Mouse (Mus musculus): ENCODE data around the gene Fkbp14. TPM values are rescaled to one million over a fixed set of nuclear protein-coding genes. Genes with fewer than 3 reads are reported as not detected.

Fkbp14 gene
- polyA plus RNA-seq, 1 experiment from 2014 or later: 4.3 TPM

DNA sequence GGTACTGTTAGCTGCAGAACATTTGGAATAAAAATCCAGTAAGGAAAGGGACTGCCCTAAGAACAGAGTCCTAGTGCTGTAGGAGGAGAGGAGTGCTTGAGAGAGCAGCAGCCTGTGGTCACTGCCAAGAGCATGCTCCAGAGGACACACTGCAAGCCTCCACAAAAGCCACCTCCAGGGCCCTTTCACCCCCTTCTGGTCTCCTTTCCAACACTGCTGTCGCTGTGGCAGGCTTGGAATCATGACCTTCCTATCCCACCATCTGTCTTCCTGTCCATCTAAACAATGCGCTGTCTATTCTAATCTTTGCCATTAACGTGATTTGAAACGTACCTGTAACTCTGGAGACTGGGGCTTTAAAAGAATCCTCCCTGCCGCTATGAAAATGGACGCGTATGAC, 38.6 kb downstream of the Fkbp14 start:
- no peak overlapping the region for H3K27ac ChIP-seq
- no peaks in the 10 kb centered on the region for H3K4me1 ChIP-seq (replicated peaks)
- no peaks in the 10 kb centered on the region for H3K36me3 ChIP-seq
- DNase-seq: no peak
- H3K4me3 ChIP-seq (replicated peaks): no peak overlapping the region
- WGBS (ENCODE audit: insufficient replicate concordance): 65% methylated on average over 7 of the region's 7 CpGs
- H3K27me3 ChIP-seq: 0 out of 2 replicates have a peak, but pooled peaks cover under 1% of the 10 kb centered on the region
- no peaks in the 10 kb centered on the region for H3K9me3 ChIP-seq (replicated peaks)
- ATAC-seq (ENCODE audit: low read depth): no peak
- H3K4me2 ChIP-seq: no peak overlapping the region
- H3K9ac ChIP-seq: no peak overlapping the region

DNA sequence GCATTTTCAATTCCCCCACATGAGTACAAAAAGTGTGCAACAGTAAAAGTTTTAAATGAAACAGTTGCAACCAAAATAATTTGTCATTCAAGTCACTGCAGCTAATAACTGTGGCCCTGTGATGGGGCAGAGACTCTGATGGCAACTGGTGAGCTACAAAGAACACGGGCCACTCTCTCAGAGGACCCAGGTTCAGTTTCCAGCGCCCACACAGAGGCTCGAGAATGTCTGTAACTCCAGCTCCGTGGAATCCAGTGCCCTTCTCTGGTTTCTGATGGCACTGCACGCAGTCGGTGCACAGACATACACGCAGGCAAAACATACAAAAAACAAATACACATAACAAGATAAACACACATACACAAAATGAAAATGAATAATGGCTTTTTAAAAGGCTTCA, 39.4 kb downstream of the Fkbp14 start:
- Histone ChIP-seq H3K4me2 (no peak overlapping the region), H3K36me3 (no peaks in the 10 kb centered on the region), H3K9ac (no peak overlapping the region), H3K27me3 (no peaks in the 10 kb centered on the region), H3K27ac (no peak overlapping the region), H3K4me1 (replicated peaks) (no peaks in the 10 kb centered on the region), H3K9me3 (replicated peaks) (no peaks in the 10 kb centered on the region), H3K4me3 (replicated peaks) (no peak overlapping the region)
- ATAC-seq (ENCODE audit: low read depth): no peak
- DNase-seq: no peak
- 62% methylated on average over 7 of the region's 7 CpGs for WGBS (ENCODE audit: insufficient replicate concordance)

GRCm38 (mm10) chr6:54555816-54556215, 41.3 kb downstream of the Fkbp14 start:
- H3K9ac ChIP-seq: no peak overlapping the region
- WGBS (ENCODE audit: insufficient replicate concordance): 40% methylated on average over 1 of the region's 1 CpGs
- no peaks in the 10 kb centered on the region for H3K9me3 ChIP-seq (replicated peaks)
- H3K36me3 ChIP-seq: no peaks in the 10 kb centered on the region
- H3K4me2 ChIP-seq: no peak overlapping the region
- DNase-seq (no peak), ATAC-seq (ENCODE audit: low read depth) (no peak)
- no peaks in the 10 kb centered on the region for H3K4me1 ChIP-seq (replicated peaks)
- no peaks in the 10 kb centered on the region for H3K27me3 ChIP-seq
- H3K4me3 ChIP-seq (replicated peaks): no peak overlapping the region
- H3K27ac ChIP-seq: no peak overlapping the region

- H3K4me1 ChIP-seq (replicated peaks): no peaks in the 10 kb centered on the region
- DNase-seq: no peak
- H3K27ac ChIP-seq: no peak overlapping the region
- H3K36me3 ChIP-seq: no peaks in the 10 kb centered on the region
- no peaks in the 10 kb centered on the region for H3K9me3 ChIP-seq (replicated peaks)
- ATAC-seq (ENCODE audit: low read depth): no peak
- H3K4me3 ChIP-seq (replicated peaks): no peak overlapping the region
- no peak overlapping the region for H3K4me2 ChIP-seq
- no peak overlapping the region for H3K9ac ChIP-seq
- WGBS (ENCODE audit: insufficient replicate concordance): 49% methylated on average over 8 of the region's 8 CpGs
- H3K27me3 ChIP-seq: no peaks in the 10 kb centered on the region
Measured at GRCm38 (mm10) chr6:54554341-54555110, 42.6 kb downstream of the Fkbp14 start.

DNA sequence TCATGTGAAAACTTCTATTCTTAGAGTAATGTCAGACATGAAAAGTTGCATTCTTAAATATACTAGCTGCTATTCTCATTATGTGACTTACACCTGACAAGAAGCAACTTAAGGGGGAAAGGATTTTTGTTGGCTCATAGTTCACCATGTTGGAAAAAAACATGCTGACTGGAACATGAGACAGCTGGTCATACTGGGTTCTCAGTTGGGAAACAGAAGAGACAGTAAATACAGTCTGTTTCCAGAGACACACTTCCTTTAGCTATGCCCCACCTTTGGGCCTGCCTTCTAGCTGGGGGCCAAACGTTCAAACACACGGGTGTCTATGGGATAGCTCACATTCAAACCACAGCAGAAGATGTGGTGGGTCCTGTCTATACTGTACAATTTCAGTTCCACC, 43.5 kb downstream of the Fkbp14 start:
- DNase-seq: no peak
- WGBS (ENCODE audit: insufficient replicate concordance): 60% methylated on average over 2 of the region's 2 CpGs
- Histone ChIP-seq H3K27ac (no peak overlapping the region), H3K9me3 (replicated peaks) (no peaks in the 10 kb centered on the region), H3K27me3 (no peaks in the 10 kb centered on the region), H3K4me1 (replicated peaks) (no peaks in the 10 kb centered on the region), H3K36me3 (no peaks in the 10 kb centered on the region), H3K9ac (no peak overlapping the region), H3K4me3 (replicated peaks) (no peak overlapping the region), H3K4me2 (no peak overlapping the region)
- no peak for ATAC-seq (ENCODE audit: low read depth)

- no peak for DNase-seq
- Histone ChIP-seq H3K4me3 (replicated peaks) (no peak overlapping the region), H3K4me1 (replicated peaks) (no peaks in the 10 kb centered on the region), H3K9ac (no peak overlapping the region), H3K9me3 (replicated peaks) (no peaks in the 10 kb centered on the region), H3K4me2 (no peak overlapping the region), H3K27ac (no peak overlapping the region), H3K36me3 (no peaks in the 10 kb centered on the region), H3K27me3 (no peaks in the 10 kb centered on the region)
- WGBS (ENCODE audit: insufficient replicate concordance): 63% methylated on average over 9 of the region's 9 CpGs
- no peak for ATAC-seq (ENCODE audit: low read depth)
Measured at GRCm38 (mm10) chr6:54552721-54553413, 44.2 kb downstream of the Fkbp14 start.

- Histone ChIP-seq H3K4me2 (no peak overlapping the region), H3K36me3 (no peaks in the 10 kb centered on the region), H3K27me3 (no peaks in the 10 kb centered on the region), H3K9ac (no peak overlapping the region), H3K9me3 (replicated peaks) (no peaks in the 10 kb centered on the region), H3K4me3 (replicated peaks) (no peak overlapping the region), H3K27ac (no peak overlapping the region), H3K4me1 (replicated peaks) (no peaks in the 10 kb centered on the region)
- ATAC-seq (ENCODE audit: low read depth) (no peak), DNase-seq (no peak)
- 63% methylated on average over 6 of the region's 7 CpGs for WGBS (ENCODE audit: insufficient replicate concordance)
Measured at GRCm38 (mm10) chr6:54550801-54551323, 46.2 kb downstream of the Fkbp14 start.

DNA sequence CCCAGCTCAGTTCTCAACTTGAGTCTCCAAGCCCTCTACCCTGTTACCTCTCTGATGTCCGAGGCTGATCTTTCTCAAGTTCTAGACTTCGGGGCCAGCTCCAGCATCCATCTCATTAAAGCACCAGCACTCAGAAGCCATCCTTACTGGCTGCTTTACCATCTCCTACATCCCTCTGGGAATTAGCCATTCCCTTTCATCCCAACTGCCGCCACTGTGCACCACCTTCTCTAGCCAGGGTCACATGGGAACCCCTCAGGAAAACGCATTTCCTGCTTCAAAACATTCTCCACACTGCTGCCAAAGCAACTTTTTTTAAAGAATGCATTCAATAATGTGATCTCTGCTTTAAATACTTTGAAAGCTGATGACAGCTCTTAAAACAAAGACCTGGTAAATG, 47.8 kb downstream of the Fkbp14 start:
- Histone ChIP-seq H3K4me1 (replicated peaks) (no peaks in the 10 kb centered on the region), H3K36me3 (no peaks in the 10 kb centered on the region), H3K27ac (no peak overlapping the region), H3K4me3 (replicated peaks) (no peak overlapping the region), H3K27me3 (no peaks in the 10 kb centered on the region), H3K4me2 (no peak overlapping the region), H3K9ac (no peak overlapping the region), H3K9me3 (replicated peaks) (no peaks in the 10 kb centered on the region)
- ATAC-seq (ENCODE audit: low read depth) (no peak), DNase-seq (no peak)
- WGBS (ENCODE audit: insufficient replicate concordance): 56% methylated on average over 4 of the region's 4 CpGs

DNA sequence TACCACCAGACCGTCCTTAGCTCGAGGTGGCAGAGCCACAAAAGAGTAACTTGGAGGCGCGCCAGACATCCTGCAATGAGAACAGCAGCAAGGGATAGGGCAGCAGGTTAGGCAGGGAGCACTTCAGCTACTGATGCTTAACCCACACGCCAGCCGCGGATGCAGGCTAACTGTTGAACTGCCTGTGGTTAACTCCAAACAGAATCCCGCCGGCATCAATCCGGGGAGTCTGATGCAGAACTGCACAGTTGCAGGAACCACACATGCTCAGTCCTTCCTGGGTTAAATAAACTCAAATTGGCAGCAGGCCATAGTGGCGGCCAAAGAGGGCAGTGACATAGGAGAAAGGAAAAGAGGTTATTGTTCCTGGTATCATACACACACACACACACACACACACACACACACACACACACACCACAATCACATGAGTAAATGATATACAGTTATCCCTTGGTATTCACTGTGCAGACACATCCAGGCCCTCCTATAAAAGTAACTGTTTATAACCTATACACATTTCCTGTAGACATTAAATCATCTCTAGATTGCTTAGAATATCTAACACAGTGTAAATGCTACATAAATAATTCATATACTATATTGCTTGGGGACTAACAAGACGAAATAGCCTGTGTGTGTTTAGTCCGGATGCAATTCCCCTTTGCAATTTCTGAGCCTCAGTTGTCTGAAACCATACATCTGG, 48.6 kb downstream of the Fkbp14 start:
- DNase-seq: no peak
- H3K4me3 ChIP-seq (replicated peaks): no peak overlapping the region
- no peak overlapping the region for H3K4me2 ChIP-seq
- H3K9me3 ChIP-seq (replicated peaks): no peaks in the 10 kb centered on the region
- 76% methylated on average over 13 of the region's 13 CpGs for WGBS (ENCODE audit: insufficient replicate concordance)
- no peak for ATAC-seq (ENCODE audit: low read depth)
- no peaks in the 10 kb centered on the region for H3K36me3 ChIP-seq
- H3K4me1 ChIP-seq (replicated peaks): no peaks in the 10 kb centered on the region
- H3K9ac ChIP-seq: no peak overlapping the region
- H3K27me3 ChIP-seq: no peaks in the 10 kb centered on the region
- no peak overlapping the region for H3K27ac ChIP-seq

DNA sequence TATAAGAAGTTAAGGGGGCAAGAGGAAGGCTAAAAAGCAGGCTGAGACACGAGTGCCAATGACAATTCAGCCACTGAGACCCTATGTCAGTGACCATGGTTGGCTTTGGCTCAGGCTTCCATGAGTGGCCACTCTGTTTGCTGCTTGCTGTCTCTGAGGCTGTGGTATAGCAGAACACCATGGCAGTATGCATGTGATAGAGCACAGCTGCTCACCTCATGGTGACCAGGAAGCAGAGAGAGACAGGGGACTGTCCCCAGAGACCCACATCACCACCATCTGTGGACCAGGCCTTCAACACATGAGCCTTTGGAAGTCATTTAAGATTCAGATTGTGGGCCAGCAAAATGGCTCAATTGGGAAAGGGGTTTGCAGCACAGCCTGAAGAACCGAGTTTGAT, 53.5 kb downstream of the Fkbp14 start:
- Histone ChIP-seq H3K4me3 (replicated peaks) (no peak overlapping the region), H3K9ac (no peak overlapping the region), H3K27me3 (no peaks in the 10 kb centered on the region), H3K27ac (no peak overlapping the region), H3K4me1 (replicated peaks) (no peaks in the 10 kb centered on the region), H3K9me3 (replicated peaks) (no peaks in the 10 kb centered on the region), H3K36me3 (no peaks in the 10 kb centered on the region), H3K4me2 (no peak overlapping the region)
- 42% methylated on average over 2 of the region's 2 CpGs for WGBS (ENCODE audit: insufficient replicate concordance)
- no peak for DNase-seq
- ATAC-seq (ENCODE audit: low read depth): no peak

- ATAC-seq (ENCODE audit: low read depth) (no peak), DNase-seq (no peak)
- 72% methylated on average over 7 of the region's 7 CpGs for WGBS (ENCODE audit: insufficient replicate concordance)
- Histone ChIP-seq H3K4me1 (replicated peaks) (no peaks in the 10 kb centered on the region), H3K36me3 (no peaks in the 10 kb centered on the region), H3K27ac (no peak overlapping the region), H3K9ac (no peak overlapping the region), H3K4me2 (no peak overlapping the region), H3K9me3 (replicated peaks) (no peaks in the 10 kb centered on the region), H3K27me3 (no peaks in the 10 kb centered on the region), H3K4me3 (replicated peaks) (no peak overlapping the region)
Measured at GRCm38 (mm10) chr6:54542836-54543235, 54.3 kb downstream of the Fkbp14 start.

Data from liver, embryonic 13.5 days (tissue).